Mouse (Mus musculus) myocyte (in vitro differentiated cells): ENCODE measurements around the gene Slc2a9. TPM values are rescaled to one million over a fixed set of nuclear protein-coding genes. Genes with fewer than 3 reads are reported as not detected.

Source experiments
- H3K27me3 ChIP-seq: one replicate; pipeline ENCODE4 v1.6.1; 2011; ENCODE audit not compliant: control insufficient read depth, insufficient read depth, insufficient read length
- H3K36me3 ChIP-seq: one replicate; pipeline ENCODE4 v1.6.1; 2011; ENCODE audit not compliant: control insufficient read depth, insufficient read depth
- H3K4me2 ChIP-seq: one replicate; pipeline ENCODE4 v1.6.1; 2011; ENCODE audit warnings: low read depth, control low read depth
- H3K4me3 ChIP-seq: one replicate; pipeline ENCODE4 v1.5.1; 2011; ENCODE audit warnings: mild to moderate bottlenecking, control low read depth, moderate library complexity
- H3K79me2 ChIP-seq: one replicate; pipeline ENCODE4 v1.6.1; 2011; ENCODE audit not compliant: control insufficient read depth, insufficient read depth
- H3ac ChIP-seq: one replicate; pipeline ENCODE4 v1.6.1; 2011; ENCODE audit not compliant: control insufficient read depth, insufficient read length
- CEBPB ChIP-seq: IDR thresholded peaks from 2 replicates; pipeline ENCODE4 v1.6.1; 2011; ENCODE audit warnings: mild to moderate bottlenecking, moderate library complexity; ENCODE audit not compliant: poor library complexity, insufficient read depth, severe bottlenecking
- E2F4 ChIP-seq: IDR thresholded peaks from one replicate; pipeline ENCODE4 v1.6.1; 2011; ENCODE audit warnings: mild to moderate bottlenecking, control low read depth, moderate library complexity; ENCODE audit not compliant: insufficient read depth
- MAX ChIP-seq: IDR thresholded peaks from one replicate; pipeline ENCODE4 v1.6.1; 2011; ENCODE audit warnings: low read depth, mild to moderate bottlenecking, control low read depth
- MYOD1 ChIP-seq, 3 experiments: IDR thresholded peaks; one replicate each; pipeline ENCODE4 v1.6.1; 2011; ENCODE audit warnings: control low read depth in 2 of 3, low read depth in 2 of 3, mild to moderate bottlenecking in 2 of 3, moderate library complexity in 1 of 3; ENCODE audit not compliant: insufficient read length in 2 of 3, control insufficient read depth in 1 of 3
- MYOG ChIP-seq, 3 experiments: IDR thresholded peaks; one replicate each; pipeline ENCODE4 v1.6.1; 2011; ENCODE audit warnings: control low read depth in 2 of 3, low read depth in 2 of 3, mild to moderate bottlenecking in 2 of 3; ENCODE audit not compliant: insufficient read length in 2 of 3, control insufficient read depth in 1 of 3, insufficient read depth in 1 of 3
- POLR2A ChIP-seq: IDR thresholded peaks from one replicate; pipeline ENCODE4 v1.6.1; 2011; ENCODE audit warnings: low read depth, mild to moderate bottlenecking, control low read depth, moderate library complexity; ENCODE audit not compliant: insufficient read length
- POLR2AphosphoS2 ChIP-seq: IDR thresholded peaks from one replicate; pipeline ENCODE4 v1.6.1; 2011; ENCODE audit warnings: low read depth, control low read depth; ENCODE audit not compliant: insufficient read length
- REST ChIP-seq: IDR thresholded peaks from one replicate; pipeline ENCODE4 v1.6.1; 2011; ENCODE audit warnings: mild to moderate bottlenecking, control low read depth, moderate library complexity; ENCODE audit not compliant: insufficient read depth, insufficient read length
- SRF ChIP-seq: IDR thresholded peaks from one replicate; pipeline ENCODE4 v1.6.1; 2011; ENCODE audit warnings: low read depth; ENCODE audit not compliant: control insufficient read depth, insufficient read length
- TCF12 ChIP-seq: IDR thresholded peaks from one replicate; pipeline ENCODE4 v1.6.1; 2011; ENCODE audit warnings: mild to moderate bottlenecking, control low read depth; ENCODE audit not compliant: poor library complexity, insufficient read depth, severe bottlenecking
- TCF3 ChIP-seq: IDR thresholded peaks from one replicate; pipeline ENCODE4 v1.6.1; 2011; ENCODE audit warnings: low read depth, control low read depth; ENCODE audit not compliant: insufficient read length
- USF1 ChIP-seq: IDR thresholded peaks from one replicate; pipeline ENCODE4 v1.6.1; 2011; ENCODE audit warnings: low read depth, mild to moderate bottlenecking, control low read depth, moderate library complexity
- polyA plus RNA-seq: library from polyadenylated mRNA; unstranded; fragments of >200 nt; fragmentation: generic; extraction: Trizol; gene quantifications from one replicate; pipeline ENCODE4 v1.2.1, GENCODE M21; 2012; ENCODE audit warnings: missing spikeins

Slc2a9 gene
- polyA plus RNA-seq, 1 experiment, result 1.1 TPM

GRCm38 (mm10) chr5:38334582-38334981, 168.4 kb downstream of the Slc2a9 start:
- Histone ChIP-seq H3K36me3 (no peaks in the 10 kb centered on the region), H3K79me2 (no peaks in the 10 kb centered on the region), H3K4me3 (no peak overlapping the region), H3K4me2 (no peak overlapping the region), H3K27me3 (no peaks in the 10 kb centered on the region), H3ac (no peak overlapping the region)
- no peak for TF ChIP-seq MAX
- TF ChIP-seq POLR2AphosphoS2, result no peak

- no peaks in the 10 kb centered on the region for H3K36me3 ChIP-seq
- H3K4me3 ChIP-seq, result no peak overlapping the region
- no peak overlapping the region for H3ac ChIP-seq
- no peaks in the 10 kb centered on the region for H3K27me3 ChIP-seq
- no peak overlapping the region for H3K4me2 ChIP-seq
- no peaks in the 10 kb centered on the region for H3K79me2 ChIP-seq
- no peak for TF ChIP-seq USF1
- no peak for TF ChIP-seq SRF
- TF ChIP-seq E2F4, result no peak
- TF ChIP-seq MAX, result no peak
Observed at GRCm38 (mm10) chr5:38333381-38333780, 169.6 kb downstream of the Slc2a9 start.

GRCm38 (mm10) chr5:38318966-38319786, 183.8 kb downstream of the Slc2a9 start, which contains the start of gene Drd5:
Gene Drd5 (plus strand): TSS chr5:38319367.
- Histone ChIP-seq H3K27me3 (peaks cover 61% of the 10 kb centered on the region), H3K79me2 (no peaks in the 10 kb centered on the region), H3K4me2 (no peak within 1 kb of the TSS), H3K4me3 (no peak within 1 kb of the TSS), H3K36me3 (no peaks in the 10 kb centered on the region), H3ac (no peak within 1 kb of the TSS)
- TF ChIP-seq SRF, result no peak
- TF ChIP-seq CEBPB, result no peak
- no peak for TF ChIP-seq TCF12
- no peak for TF ChIP-seq POLR2A
- TF ChIP-seq MYOG (IDR thresholded peaks at IDR 0.05; ENCODE audit: control insufficient read depth in 1 of 3, insufficient read depth in 1 of 3, insufficient read length in 2 of 3, low read depth in 2 of 3), result no peak
- no peak for TF ChIP-seq MYOD1 (IDR thresholded peaks at IDR 0.05; ENCODE audit: control insufficient read depth in 1 of 3, insufficient read length in 2 of 3, low read depth in 2 of 3)
- TF ChIP-seq USF1, result no peak
- TF ChIP-seq E2F4, result no peak
- TF ChIP-seq MAX, result no peak
- TF ChIP-seq REST, result no peak
- TF ChIP-seq TCF3, result no peak
- no peak for TF ChIP-seq POLR2AphosphoS2

- Histone ChIP-seq H3K36me3 (no peaks in the 10 kb centered on the region), H3K4me2 (no peak overlapping the region)
- peak in 1 of 3 experiments; percentile 67 for TF ChIP-seq MYOD1 (IDR thresholded peaks at IDR 0.05; ENCODE audit: control insufficient read depth in 1 of 3, insufficient read length in 2 of 3, low read depth in 2 of 3)
- no peak for TF ChIP-seq E2F4
- peak; percentile 26 to 68 (median 64) for TF ChIP-seq MYOG (IDR thresholded peaks at IDR 0.05; ENCODE audit: control insufficient read depth in 1 of 3, insufficient read depth in 1 of 3, insufficient read length in 2 of 3, low read depth in 2 of 3)
Observed at GRCm38 (mm10) chr5:38309795-38310194, 193.1 kb downstream of the Slc2a9 start.

GRCm38 (mm10) chr5:38308873-38309272, 194.1 kb downstream of the Slc2a9 start:
- Histone ChIP-seq H3ac (no peak overlapping the region), H3K36me3 (no peaks in the 10 kb centered on the region), H3K79me2 (no peaks in the 10 kb centered on the region), H3K27me3 (no peaks in the 10 kb centered on the region), H3K4me3 (no peak overlapping the region), H3K4me2 (no peak overlapping the region)
- TF ChIP-seq POLR2AphosphoS2 (no peak), TCF12 (no peak), POLR2A (no peak), TCF3 (no peak), MAX (no peak), USF1 (peak; percentile 94), CEBPB (no peak), MYOD1 (IDR thresholded peaks at IDR 0.05; ENCODE audit: control insufficient read depth in 1 of 3, insufficient read length in 2 of 3, low read depth in 2 of 3) (peak in 1 of 3 experiments; percentile 9), E2F4 (no peak), SRF (no peak)

More at GRCm38 (mm10) chr5:38309795-38310194, 193.1 kb downstream of the Slc2a9 start:
- Histone ChIP-seq H3K79me2 (no peaks in the 10 kb centered on the region), H3K4me3 (no peak overlapping the region), H3K27me3 (peaks cover 6% of the 10 kb centered on the region), H3ac (no peak overlapping the region)
